Mouse (Mus musculus) heart, adult 18-20 months (tissue): Measurements from ENCODE around the gene Cdpf1. TPM values are rescaled to one million over a fixed set of nuclear protein-coding genes. Genes with fewer than 3 reads are reported as not detected.

Experiments used
- DNase-seq, 2 experiments: peaks; one replicate each; pipeline ENCODE4 v3.0.0; 2021 to 2022; ENCODE audit warnings: mixed read lengths in 1 of 2
- total RNA-seq, 2 experiments: library from RNA; stranded (reverse); gene quantifications; 2 replicates each; pipeline ENCODE4 v1.2.3; 2021

Gene Cdpf1
- total RNA-seq, 2 experiments from 2014 or later: 32.5 to 33.9 TPM

GRCm38 (mm10) chr15:85765022-85765421 is 46.5 kb downstream of the Cdpf1 start:
- DNase-seq: no peak

- DNase-seq: no peak
Measured at GRCm38 (mm10) chr15:85762761-85763160, 48.7 kb downstream of the Cdpf1 start.

GRCm38 (mm10) chr15:85757768-85758167 is 53.7 kb downstream of the Cdpf1 start:
- no peak for DNase-seq

Other genes with a start within 250 kb of the Cdpf1 start
- under 1 TPM; 0.10 to 0.28 TPM for gene Wnt7b, start 229.2 kb downstream of the Cdpf1 start, total RNA-seq
- 10 to 100 TPM; 73.1 to 74.9 TPM for gene Ppara, start 76.7 kb downstream of the Cdpf1 start, total RNA-seq
- 1 to 10 TPM; 3.5 to 4.1 TPM for gene Pkdrej, start 10.0 kb upstream of the Cdpf1 start, total RNA-seq
- gene Ttc38, start 20.6 kb upstream of the Cdpf1 start, total RNA-seq: 10 to 100 TPM; 15.2 to 21.4 TPM
- under 1 TPM; 0.54 to 0.60 TPM for gene Gtse1, start 48.0 kb upstream of the Cdpf1 start, total RNA-seq
- 10 to 100 TPM; 15.1 to 15.2 TPM for gene Trmu, start 67.6 kb upstream of the Cdpf1 start, total RNA-seq
- gene Celsr1, start 222.1 kb upstream of the Cdpf1 start, total RNA-seq: 1 to 10 TPM; 5.0 to 5.1 TPM
- 10 to 100 TPM; 32.6 to 32.7 TPM for gene Gramd4, start 246.0 kb upstream of the Cdpf1 start, total RNA-seq